Mouse (Mus musculus) gonadal fat pad, adult 2 months (tissue): ENCODE measurements around the gene Nubp2. TPM values are rescaled to one million over a fixed set of nuclear protein-coding genes. Genes with fewer than 3 reads are reported as not detected.
A peak's percentile ranks its signal among the peaks of the same experiment; 100 is the strongest.

Experiments used
- DNase-seq: peaks from one replicate; pipeline ENCODE4 v3.0.0-alpha.2; 2012; ENCODE audit warnings: low read depth
- polyA plus RNA-seq: library from polyadenylated mRNA; depleted of rRNA; stranded (reverse); fragments of >200 nt; gene quantifications from 2 replicates; pipeline ENCODE4 v1.2.3, GENCODE M21; 2012; rRNA removed

The Nubp2 gene
- polyA plus RNA-seq = 31.3 and 31.7 TPM in 2 replicates

GRCm38 (mm10) chr17:24886134-24886931 lies at the start of gene Nubp2, which contains the start of gene Spsb3:
Nubp2 (minus strand) TSS chr17:24886349.
Spsb3 (plus strand) TSS chr17:24886643.
- peak; percentile 99 for DNase-seq

GRCm38 (mm10) chr17:24935666-24936065 lies 49.5 kb upstream of the Nubp2 start:
- DNase-seq = no peak

- no peak for DNase-seq
These were observed 48.8 kb upstream of the Nubp2 start for GRCm38 (mm10) chr17:24934926-24935325.

GRCm38 (mm10) chr17:24933163-24933562 lies 47.0 kb upstream of the Nubp2 start:
- no peak for DNase-seq

- no peak for DNase-seq
These were observed 46.3 kb upstream of the Nubp2 start for GRCm38 (mm10) chr17:24932431-24932830.

- no peak for DNase-seq
These were observed 43.4 kb upstream of the Nubp2 start for GRCm38 (mm10) chr17:24929506-24929905.

GRCm38 (mm10) chr17:24923246-24923645 lies 37.1 kb upstream of the Nubp2 start:
- DNase-seq = no peak

GRCm38 (mm10) chr17:24913984-24914383 lies 27.8 kb upstream of the Nubp2 start:
- no peak for DNase-seq

GRCm38 (mm10) chr17:24907591-24907990 lies 21.4 kb upstream of the Nubp2 start:
- no peak for DNase-seq

- no peak for DNase-seq
These were observed 17.6 kb upstream of the Nubp2 start for GRCm38 (mm10) chr17:24903767-24904166.

- DNase-seq = no peak
These were observed 16.7 kb upstream of the Nubp2 start for GRCm38 (mm10) chr17:24902671-24903474.

GRCm38 (mm10) chr17:24902124-24902523 lies 16.0 kb upstream of the Nubp2 start:
- DNase-seq = no peak

- no peak for DNase-seq
These were observed 13.9 kb upstream of the Nubp2 start for GRCm38 (mm10) chr17:24900014-24900413.

GRCm38 (mm10) chr17:24899153-24899552 lies 13.0 kb upstream of the Nubp2 start:
- no peak for DNase-seq

- no peak for DNase-seq
These were observed 12.1 kb upstream of the Nubp2 start for GRCm38 (mm10) chr17:24898041-24898854.

GRCm38 (mm10) chr17:24897600-24897999 lies 11.5 kb upstream of the Nubp2 start:
- DNase-seq = no peak

- DNase-seq = no peak
These were observed 10.8 kb upstream of the Nubp2 start for GRCm38 (mm10) chr17:24896993-24897269.

- no peak for DNase-seq
These were observed 10.3 kb upstream of the Nubp2 start, which contains the start of gene Nme3 for GRCm38 (mm10) chr17:24896241-24896992. Nme3 (plus strand) TSS chr17:24896500.

GRCm38 (mm10) chr17:24895571-24896240 lies 9.6 kb upstream of the Nubp2 start:
- DNase-seq = no peak

GRCm38 (mm10) chr17:24894995-24895547 lies 8.9 kb upstream of the Nubp2 start, which contains the start of the genes Eme2 and Mrps34:
Eme2 (minus strand) TSS chr17:24895087.
Mrps34 (plus strand) TSS chr17:24895116.
- no peak for DNase-seq
